Mouse (Mus musculus): ENCODE results near the gene Csdc2.

The Csdc2 gene

GRCm38 (mm10) chr15:81989371-81990062 is 53.0 kb downstream of the Csdc2 start:
- in situ Hi-C loops (cut with MboI, MseI) = no loop called here

DNA sequence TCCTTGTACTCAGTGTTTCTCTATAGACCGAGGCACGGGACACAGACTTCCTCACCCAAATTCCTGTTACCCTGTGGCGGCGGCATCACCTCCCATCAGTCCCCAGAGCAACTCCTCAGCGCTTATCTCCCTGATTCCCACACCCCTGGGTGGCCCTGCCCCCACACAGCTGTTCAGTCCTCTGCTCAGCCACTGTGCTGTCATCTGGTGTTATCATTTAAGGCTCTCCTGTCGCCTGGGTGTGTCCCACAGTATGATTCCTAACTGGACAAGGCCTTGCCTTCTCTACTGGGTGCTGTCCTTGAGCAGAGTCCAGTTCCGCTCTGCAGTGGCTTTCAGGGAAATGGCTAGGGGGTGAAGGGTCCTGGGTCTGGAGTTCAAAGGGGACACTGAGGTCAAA is 54.0 kb downstream of the Csdc2 start:
- in situ Hi-C loops (cut with MboI, MseI) = no loop called here

- in situ Hi-C loops (cut with MboI, MseI) = no loop called here
Observed at GRCm38 (mm10) chr15:81993992-81994391, 57.4 kb downstream of the Csdc2 start.

All from regulatory T cell (primary cell).